Mouse (Mus musculus): Measurements from ENCODE around the gene Wdr34. TPM values are rescaled to one million over a fixed set of nuclear protein-coding genes. Genes with fewer than 3 reads are reported as not detected.

Wdr34 gene
- polyA plus RNA-seq, 1 experiment, result 25.6 TPM

DNA sequence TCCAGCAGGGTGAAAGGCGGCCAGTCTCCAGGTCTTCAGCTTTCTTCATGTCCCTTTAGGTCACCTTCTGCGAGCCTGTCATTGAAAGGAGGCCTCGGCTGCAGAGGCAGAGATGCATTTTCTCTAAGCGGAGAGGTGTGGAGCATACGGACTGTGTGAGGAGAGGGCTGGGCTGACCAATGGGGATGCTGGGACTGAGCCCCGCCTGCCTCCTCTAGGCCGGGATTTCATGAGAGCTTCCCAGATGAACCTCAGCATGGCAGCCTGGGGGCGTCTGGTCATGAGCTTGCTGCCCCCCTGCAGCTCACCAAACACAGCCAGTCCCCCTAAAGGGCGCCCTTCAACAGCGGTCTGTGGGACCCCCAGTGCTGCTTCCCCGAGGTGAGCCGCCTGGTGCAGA, 36.0 kb upstream of the Wdr34 start:
- no peak for TF ChIP-seq POLR2A (IDR thresholded peaks at IDR 0.05; ENCODE audit: borderline replicate concordance, insufficient read depth, low read length)
- no peak for TF ChIP-seq CTCF (IDR thresholded peaks at IDR 0.05; ENCODE audit: borderline replicate concordance, insufficient read depth, low read depth, low read length)
- H3K27ac ChIP-seq (ENCODE audit: insufficient read depth, low read length), result no peak overlapping the region
- DNase-seq, result no peak
- 20% methylated on average over 12 of the region's 12 CpGs for WGBS
- peaks cover 8% of the 10 kb centered on the region for H3K4me1 ChIP-seq (ENCODE audit: control insufficient read depth, insufficient read depth, low read length)
- no peaks in the 10 kb centered on the region for H3K27me3 ChIP-seq (ENCODE audit: control insufficient read depth, insufficient read depth, low read length)
- H3K4me3 ChIP-seq (replicated peaks; ENCODE audit: insufficient read depth, low read depth, low read length), result no peak overlapping the region

DNA sequence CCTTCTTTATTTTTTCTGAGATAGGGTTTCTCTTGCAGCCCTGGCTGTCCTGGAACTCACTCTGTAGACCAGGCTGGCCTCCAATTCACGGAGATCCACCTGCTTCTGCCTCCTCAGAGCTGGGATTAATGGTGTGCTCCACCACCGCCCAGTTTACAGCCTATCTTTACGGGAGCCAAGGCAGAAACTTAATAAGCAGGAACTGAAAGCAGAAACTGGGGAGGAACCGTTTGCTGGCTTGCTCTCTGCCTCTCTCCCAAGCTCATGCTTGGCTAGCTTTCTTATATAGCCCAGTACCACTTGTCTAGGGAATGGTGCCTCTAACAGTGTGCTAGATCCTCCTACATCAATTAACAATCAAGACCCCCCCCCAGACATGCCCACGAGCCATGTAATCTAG, 35.4 kb upstream of the Wdr34 start:
- H3K4me1 ChIP-seq (ENCODE audit: control insufficient read depth, insufficient read depth, low read length), result peaks cover 8% of the 10 kb centered on the region
- no peak for TF ChIP-seq CTCF (IDR thresholded peaks at IDR 0.05; ENCODE audit: borderline replicate concordance, insufficient read depth, low read depth, low read length)
- TF ChIP-seq POLR2A (IDR thresholded peaks at IDR 0.05; ENCODE audit: borderline replicate concordance, insufficient read depth, low read length), result no peak
- H3K27ac ChIP-seq (ENCODE audit: insufficient read depth, low read length), result no peak overlapping the region
- WGBS, result 67% methylated on average over 5 of the region's 5 CpGs
- DNase-seq, result no peak
- no peaks in the 10 kb centered on the region for H3K27me3 ChIP-seq (ENCODE audit: control insufficient read depth, insufficient read depth, low read length)
- no peak overlapping the region for H3K4me3 ChIP-seq (replicated peaks; ENCODE audit: insufficient read depth, low read depth, low read length)

DNA sequence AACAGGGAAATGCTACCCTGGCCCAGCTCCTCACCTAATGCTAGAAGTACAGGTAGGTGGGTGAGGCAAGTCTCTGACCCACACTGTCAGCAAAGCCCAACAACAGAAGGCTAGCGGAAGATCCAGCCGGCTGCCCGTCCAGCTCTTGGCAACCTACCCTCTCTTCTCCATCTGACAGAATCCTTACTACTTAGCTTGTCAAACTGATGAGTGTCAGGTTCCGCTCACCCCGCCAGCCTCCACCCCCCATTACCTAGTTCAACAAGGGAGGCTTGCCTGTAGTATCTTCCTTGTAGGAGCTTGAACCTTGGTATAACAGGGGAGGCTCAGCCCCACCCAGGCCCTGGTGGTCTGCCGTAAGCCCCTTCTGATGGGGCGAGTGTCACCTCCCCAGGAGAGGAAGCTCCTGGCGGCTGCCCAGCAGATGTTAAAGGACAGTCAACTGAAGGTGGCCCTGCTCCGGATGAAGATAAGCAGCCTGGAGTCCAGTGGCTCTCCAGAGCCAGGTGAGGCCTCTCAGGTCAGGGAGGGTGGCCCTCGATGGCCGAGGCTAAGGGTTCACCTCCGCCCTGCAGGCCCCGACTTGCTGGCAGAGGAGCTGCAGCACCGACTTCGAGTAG, 31.6 kb upstream of the Wdr34 start:
- Histone ChIP-seq H3K4me1 (ENCODE audit: control insufficient read depth, insufficient read depth, low read length) (peaks cover 10% of the 10 kb centered on the region), H3K27ac (ENCODE audit: insufficient read depth, low read length) (no peak overlapping the region), H3K27me3 (ENCODE audit: control insufficient read depth, insufficient read depth, low read length) (no peaks in the 10 kb centered on the region), H3K4me3 (replicated peaks; ENCODE audit: insufficient read depth, low read depth, low read length) (no peak overlapping the region)
- TF ChIP-seq POLR2A (IDR thresholded peaks at IDR 0.05; ENCODE audit: borderline replicate concordance, insufficient read depth, low read length), result no peak
- TF ChIP-seq CTCF (IDR thresholded peaks at IDR 0.05; ENCODE audit: borderline replicate concordance, insufficient read depth, low read depth, low read length), result no peak
- no peak for DNase-seq
- 59% methylated on average over 15 of the region's 15 CpGs for WGBS

DNA sequence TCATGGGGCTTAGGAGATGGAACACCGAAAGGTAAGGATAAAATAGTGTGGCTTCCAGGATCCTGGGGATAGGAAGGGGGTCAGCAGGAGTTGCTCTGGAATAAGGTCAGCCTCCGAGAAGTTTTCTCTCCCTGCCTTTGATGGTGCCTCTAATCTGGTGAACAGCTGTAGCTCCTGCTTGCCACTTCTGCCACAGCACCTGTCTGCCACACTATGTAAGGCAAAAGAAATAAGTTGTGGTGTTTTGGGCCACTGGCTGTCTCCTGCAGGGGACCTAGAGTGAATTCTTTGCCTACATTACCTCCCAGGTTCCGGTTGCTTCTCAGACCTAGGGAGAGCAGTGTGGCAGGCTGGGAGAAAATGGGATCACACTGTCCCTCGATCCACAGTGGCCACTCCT, 30.1 kb upstream of the Wdr34 start:
- Histone ChIP-seq H3K27me3 (ENCODE audit: control insufficient read depth, insufficient read depth, low read length) (no peaks in the 10 kb centered on the region), H3K4me3 (replicated peaks; ENCODE audit: insufficient read depth, low read depth, low read length) (no peak overlapping the region), H3K4me1 (ENCODE audit: control insufficient read depth, insufficient read depth, low read length) (peaks cover 10% of the 10 kb centered on the region), H3K27ac (ENCODE audit: insufficient read depth, low read length) (no peak overlapping the region)
- no peak for TF ChIP-seq POLR2A (IDR thresholded peaks at IDR 0.05; ENCODE audit: borderline replicate concordance, insufficient read depth, low read length)
- TF ChIP-seq CTCF (IDR thresholded peaks at IDR 0.05; ENCODE audit: borderline replicate concordance, insufficient read depth, low read depth, low read length), result no peak
- DNase-seq, result no peak
- WGBS, result 88% methylated on average over 4 of the region's 4 CpGs

DNA sequence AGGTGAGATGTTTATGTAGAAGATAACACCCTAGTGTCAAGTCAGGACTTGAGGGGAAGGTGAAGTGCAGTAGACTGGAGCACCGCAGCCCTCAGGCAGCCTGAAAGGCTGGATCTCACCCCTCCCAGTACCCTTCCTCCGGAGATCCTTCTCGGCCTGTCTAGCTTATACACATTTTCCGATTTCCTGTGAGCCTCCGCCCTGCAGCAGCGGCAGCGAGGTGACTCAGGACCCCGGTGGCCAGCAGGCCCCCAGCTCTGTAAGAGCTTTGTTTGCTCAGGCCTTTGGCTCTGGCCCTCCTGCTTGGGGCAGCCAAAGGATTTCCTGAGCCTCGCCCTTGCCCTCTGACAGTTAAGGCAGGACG, 29.6 kb upstream of the Wdr34 start:
- Histone ChIP-seq H3K27ac (ENCODE audit: insufficient read depth, low read length) (no peak overlapping the region), H3K4me1 (ENCODE audit: control insufficient read depth, insufficient read depth, low read length) (peaks cover 10% of the 10 kb centered on the region), H3K27me3 (ENCODE audit: control insufficient read depth, insufficient read depth, low read length) (no peaks in the 10 kb centered on the region), H3K4me3 (replicated peaks; ENCODE audit: insufficient read depth, low read depth, low read length) (no peak overlapping the region)
- TF ChIP-seq POLR2A (IDR thresholded peaks at IDR 0.05; ENCODE audit: borderline replicate concordance, insufficient read depth, low read length), result no peak
- TF ChIP-seq CTCF (IDR thresholded peaks at IDR 0.05; ENCODE audit: borderline replicate concordance, insufficient read depth, low read depth, low read length), result no peak
- WGBS, result 55% methylated on average over 10 of the region's 10 CpGs
- no peak for DNase-seq

DNA sequence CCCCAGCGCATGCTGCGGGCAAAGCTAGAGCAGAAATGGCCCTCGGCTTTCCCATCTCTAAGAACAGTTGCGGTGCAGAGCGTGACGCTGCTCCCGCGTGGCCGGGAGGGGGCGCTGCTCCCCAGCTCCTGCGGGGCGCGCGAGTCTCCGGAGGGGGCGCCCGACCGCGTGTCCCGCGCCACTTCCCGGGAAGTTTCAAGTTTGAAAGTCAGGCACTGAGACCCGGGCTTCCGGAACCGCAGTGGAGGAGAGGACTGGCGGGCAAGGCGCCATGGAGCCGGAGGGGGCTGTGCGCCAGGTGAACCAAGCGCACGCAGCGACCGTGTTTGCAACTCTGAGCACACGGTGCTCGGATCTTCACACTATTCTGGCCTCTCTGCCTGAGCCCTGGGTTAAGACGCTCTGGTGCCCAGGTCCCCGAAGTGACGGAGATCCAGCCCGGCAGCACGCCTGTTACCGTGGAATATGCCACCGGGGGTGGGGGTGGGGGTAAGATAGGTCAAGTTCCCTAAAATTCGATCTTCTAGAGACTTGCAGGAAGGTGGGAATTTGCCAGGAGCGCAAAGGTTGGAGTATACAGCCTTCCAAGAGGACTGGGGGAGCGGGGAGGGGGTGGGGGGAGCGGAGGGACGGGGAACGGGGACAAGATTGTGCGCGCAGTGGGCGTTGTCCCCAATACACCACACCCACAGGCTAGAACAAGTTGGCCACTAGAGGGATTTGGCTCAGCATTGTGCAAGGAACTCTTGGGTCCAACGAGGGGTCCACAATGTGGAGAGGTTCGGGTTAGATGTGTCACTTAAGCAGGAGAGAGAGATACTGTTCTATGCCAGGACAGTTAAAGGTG, 29.0 kb upstream of the Wdr34 start, which contains the start of gene Pkn3:
Gene Pkn3, plus strand, starts transcription at position 183 of the 847 bp plus-strand sequence.
- Histone ChIP-seq H3K4me3 (replicated peaks; ENCODE audit: insufficient read depth, low read depth, low read length) (peak within 1 kb of the TSS; percentile 41), H3K27me3 (ENCODE audit: control insufficient read depth, insufficient read depth, low read length) (no peaks in the 10 kb centered on the region), H3K4me1 (ENCODE audit: control insufficient read depth, insufficient read depth, low read length) (peaks cover 7% of the 10 kb centered on the region), H3K27ac (ENCODE audit: insufficient read depth, low read length) (no peak within 1 kb of the TSS)
- WGBS, result 2% methylated on average over 53 of the region's 53 CpGs
- TF ChIP-seq POLR2A (IDR thresholded peaks at IDR 0.05; ENCODE audit: borderline replicate concordance, insufficient read depth, low read length) (no peak), CTCF (IDR thresholded peaks at IDR 0.05; ENCODE audit: borderline replicate concordance, insufficient read depth, low read depth, low read length) (peak; percentile 89)
- peak; percentile 72 to 81 for DNase-seq

DNA sequence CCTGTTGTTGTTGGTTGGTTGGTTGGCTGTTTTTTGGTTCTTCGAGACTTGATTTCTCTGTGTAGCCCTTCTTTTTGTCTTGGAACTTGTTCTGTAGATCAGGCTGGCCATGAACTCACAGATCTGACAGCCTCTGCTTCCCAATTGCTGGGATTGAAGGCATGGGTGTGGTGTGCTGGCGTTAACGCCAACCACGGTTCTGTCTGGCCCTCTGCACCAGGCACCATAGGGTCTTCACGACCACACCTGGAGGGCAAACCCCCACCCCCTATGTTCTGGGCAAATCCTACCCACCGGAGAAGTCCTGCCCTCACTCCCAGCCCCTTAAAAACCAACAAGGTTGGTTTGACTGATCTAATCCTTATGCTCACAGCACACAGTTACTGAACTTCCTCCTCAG, 28.3 kb upstream of the Wdr34 start:
- WGBS, result 69% methylated on average over 6 of the region's 6 CpGs
- DNase-seq, result no peak
- Histone ChIP-seq H3K27me3 (ENCODE audit: control insufficient read depth, insufficient read depth, low read length) (no peaks in the 10 kb centered on the region), H3K4me1 (ENCODE audit: control insufficient read depth, insufficient read depth, low read length) (peaks cover 3% of the 10 kb centered on the region; the same call in 1 of the 2 replicates), H3K4me3 (replicated peaks; ENCODE audit: insufficient read depth, low read depth, low read length) (no peak overlapping the region), H3K27ac (ENCODE audit: insufficient read depth, low read length) (no peak overlapping the region)
- no peak for TF ChIP-seq CTCF (IDR thresholded peaks at IDR 0.05; ENCODE audit: borderline replicate concordance, insufficient read depth, low read depth, low read length)
- no peak for TF ChIP-seq POLR2A (IDR thresholded peaks at IDR 0.05; ENCODE audit: borderline replicate concordance, insufficient read depth, low read length)

DNA sequence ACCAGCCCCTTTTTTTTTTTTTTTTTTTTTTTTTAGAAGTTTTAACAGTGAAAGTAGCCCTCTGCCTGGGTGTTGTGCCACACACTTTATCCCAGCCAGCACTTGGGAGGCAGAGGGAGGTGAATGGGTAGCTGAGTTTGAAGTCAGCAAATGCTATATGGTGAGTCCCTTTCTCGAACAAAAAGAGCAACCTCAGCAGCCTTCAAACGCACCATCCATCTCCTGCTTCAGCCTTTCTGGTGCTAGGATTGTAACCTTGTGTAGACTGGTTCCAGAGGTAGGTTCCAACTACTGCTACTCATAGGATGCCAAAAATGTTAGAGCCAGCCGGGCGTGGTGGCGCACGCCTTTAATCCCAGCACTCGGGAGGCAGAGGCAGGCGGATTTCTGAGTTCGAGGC, 27.8 kb upstream of the Wdr34 start:
- DNase-seq, result no peak
- WGBS, result 88% methylated on average over 9 of the region's 9 CpGs
- TF ChIP-seq POLR2A (IDR thresholded peaks at IDR 0.05; ENCODE audit: borderline replicate concordance, insufficient read depth, low read length) (no peak), CTCF (IDR thresholded peaks at IDR 0.05; ENCODE audit: borderline replicate concordance, insufficient read depth, low read depth, low read length) (no peak)

More for the DNA sequence above, 27.8 kb upstream of the Wdr34 start:
- Histone ChIP-seq H3K4me3 (replicated peaks; ENCODE audit: insufficient read depth, low read depth, low read length) (no peak overlapping the region), H3K27me3 (ENCODE audit: control insufficient read depth, insufficient read depth, low read length) (no peaks in the 10 kb centered on the region), H3K27ac (ENCODE audit: insufficient read depth, low read length) (no peak overlapping the region), H3K4me1 (ENCODE audit: control insufficient read depth, insufficient read depth, low read length) (peaks cover 3% of the 10 kb centered on the region; the same call in 1 of the 2 replicates)
